Mouse (Mus musculus): Measurements from ENCODE around the gene Rtcb. TPM values are rescaled to one million over a fixed set of nuclear protein-coding genes. Genes with fewer than 3 reads are reported as not detected.

Gene Rtcb
- polyA plus RNA-seq, 1 experiment from 2014 or later, result 124 TPM

DNA sequence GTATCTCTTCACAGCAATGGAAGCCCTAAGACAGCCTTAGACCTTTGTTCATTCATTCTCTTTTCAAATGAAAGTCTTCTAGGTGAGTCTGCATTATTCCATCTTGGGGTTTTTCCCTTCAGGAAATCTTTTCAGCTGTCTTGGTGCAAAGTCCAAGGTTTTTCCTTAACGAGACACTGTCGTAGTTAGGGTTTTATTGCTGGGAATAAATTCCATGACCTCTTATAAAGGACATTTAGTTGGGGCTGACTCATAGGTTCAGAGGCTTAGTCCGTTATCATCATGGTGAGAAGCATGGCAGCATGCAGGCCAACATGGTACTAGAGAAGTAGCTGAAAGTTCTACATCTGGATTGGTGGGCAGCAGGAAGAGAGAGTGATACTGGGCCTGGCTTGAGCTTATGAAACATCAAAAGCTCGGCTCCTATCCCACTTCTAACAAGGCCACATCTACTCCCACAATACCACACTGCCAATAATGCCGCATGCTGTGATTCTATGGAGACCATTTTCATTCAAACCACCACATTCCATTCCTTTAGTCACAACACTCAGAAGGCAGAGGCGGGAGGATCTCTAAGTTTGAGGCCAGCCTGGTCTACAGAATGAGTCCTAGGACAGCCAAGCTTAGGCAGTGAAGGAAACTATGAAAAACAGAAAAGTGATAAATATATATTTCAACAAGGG lies 21.2 kb downstream of the Rtcb start:
- WGBS, result 94% methylated on average over 6 of the region's 6 CpGs
- H3K4me3 ChIP-seq, result no peak overlapping the region

DNA sequence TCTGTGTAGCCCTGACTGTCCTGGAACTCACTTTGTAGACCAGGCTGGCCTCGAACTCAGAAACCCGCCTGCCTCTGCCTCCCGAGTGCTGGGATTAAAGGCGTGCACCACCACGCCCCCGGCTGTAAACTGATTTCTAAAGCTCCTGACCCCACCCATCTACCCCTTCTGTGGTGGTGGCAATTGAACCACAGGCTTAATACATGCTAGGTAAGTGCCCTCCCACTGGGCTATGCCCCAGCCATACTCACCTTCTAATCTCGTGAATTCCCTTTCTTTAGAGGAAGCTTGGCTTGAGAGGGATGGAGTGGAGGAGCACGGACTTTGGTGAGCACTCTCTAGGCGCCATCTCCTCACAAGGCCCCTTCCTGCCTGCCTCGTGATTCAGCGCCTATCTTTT lies 27.7 kb downstream of the Rtcb start:
- Histone ChIP-seq H3K9ac (no peak overlapping the region), H3K27ac (ENCODE audit: poor library complexity, severe bottlenecking) (no peak overlapping the region)
- WGBS, result 82% methylated on average over 11 of the region's 11 CpGs

More for the DNA sequence above, 21.2 kb downstream of the Rtcb start:
- ATAC-seq (ENCODE audit: insufficient number of reproducible peaks, low FRiP score), result no peak
- Histone ChIP-seq H3K4me2 (no peak overlapping the region), H3K9ac (no peak overlapping the region), H3K4me1 (replicated peaks) (no peaks in the 10 kb centered on the region), H3K36me3 (peaks cover 59% of the 10 kb centered on the region), H3K9me3 (replicated peaks) (peaks cover 11% of the 10 kb centered on the region), H3K27me3 (replicated peaks) (no peaks in the 10 kb centered on the region), H3K27ac (ENCODE audit: poor library complexity, severe bottlenecking) (no peak overlapping the region)

GRCm38 (mm10) chr10:85929208-85929591 lies 28.4 kb downstream of the Rtcb start:
- H3K4me1 ChIP-seq (replicated peaks), result peaks cover 10% of the 10 kb centered on the region; the same call in 1 of the 2 replicates
- H3K27me3 ChIP-seq (replicated peaks), result peaks cover 28% of the 10 kb centered on the region
- H3K4me2 ChIP-seq, result peak overlapping the region; percentile 100
- ATAC-seq (ENCODE audit: insufficient number of reproducible peaks, low FRiP score), result no peak
- 50% methylated on average over 11 of the region's 11 CpGs for WGBS
- no peaks in the 10 kb centered on the region for H3K9me3 ChIP-seq (replicated peaks)
- no peaks in the 10 kb centered on the region for H3K36me3 ChIP-seq
- H3K9ac ChIP-seq, result no peak overlapping the region
- H3K27ac ChIP-seq (ENCODE audit: poor library complexity, severe bottlenecking), result no peak overlapping the region
- H3K4me3 ChIP-seq, result no peak overlapping the region

More for the DNA sequence above, 27.7 kb downstream of the Rtcb start:
- Histone ChIP-seq H3K27me3 (replicated peaks) (peaks cover 28% of the 10 kb centered on the region), H3K4me1 (replicated peaks) (peaks cover 10% of the 10 kb centered on the region; the same call in 1 of the 2 replicates), H3K9me3 (replicated peaks) (no peaks in the 10 kb centered on the region), H3K4me3 (no peak overlapping the region), H3K36me3 (no peaks in the 10 kb centered on the region), H3K4me2 (no peak overlapping the region)
- ATAC-seq (ENCODE audit: insufficient number of reproducible peaks, low FRiP score), result no peak

DNA sequence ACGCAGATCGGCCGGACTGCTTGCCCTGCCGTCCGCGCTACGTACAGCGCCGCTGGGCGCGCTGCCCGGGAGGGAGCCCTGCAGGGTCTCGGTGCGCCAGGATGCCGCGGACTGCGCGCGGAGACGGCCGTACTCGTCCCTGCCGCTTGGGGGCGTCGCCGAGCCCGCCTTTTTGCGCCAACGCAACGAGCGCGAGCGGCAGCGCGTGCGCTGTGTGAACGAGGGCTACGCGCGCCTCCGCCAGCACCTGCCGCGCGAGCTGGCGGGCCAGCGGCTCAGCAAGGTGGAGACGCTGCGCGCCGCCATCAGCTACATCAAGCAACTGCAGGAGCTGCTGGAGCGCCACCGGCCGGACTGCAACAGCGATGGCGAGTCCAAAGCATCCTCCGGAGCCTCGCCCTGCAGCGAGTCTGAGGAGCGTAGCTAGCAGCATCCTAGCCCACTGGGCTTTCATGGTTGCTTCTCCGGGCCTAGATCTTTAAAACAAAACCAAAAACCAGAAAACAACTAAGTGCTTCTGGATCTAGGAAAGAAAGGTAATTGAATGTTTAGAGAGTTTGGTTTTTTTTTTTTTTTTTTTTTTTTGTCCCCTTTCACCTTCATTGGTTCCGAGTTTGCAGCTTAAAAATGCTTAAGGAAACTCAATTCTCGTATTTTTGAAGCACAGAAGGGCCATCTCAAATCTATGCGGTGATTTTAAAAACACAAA lies 29.0 kb downstream of the Rtcb start:
- Histone ChIP-seq H3K27ac (ENCODE audit: poor library complexity, severe bottlenecking) (no peak overlapping the region), H3K9ac (peak overlapping the region; percentile 71), H3K4me1 (replicated peaks) (peaks cover 10% of the 10 kb centered on the region; the same call in 1 of the 2 replicates), H3K9me3 (replicated peaks) (no peaks in the 10 kb centered on the region), H3K36me3 (no peaks in the 10 kb centered on the region), H3K4me3 (peak overlapping the region; percentile 65), H3K4me2 (peak overlapping the region; percentile 100), H3K27me3 (replicated peaks) (peaks cover 28% of the 10 kb centered on the region)
- ATAC-seq (ENCODE audit: insufficient number of reproducible peaks, low FRiP score), result peak; percentile 66; the same call in 1 of the 2 replicates
- WGBS, result 2% methylated on average over 63 of the region's 63 CpGs

- Histone ChIP-seq H3K4me1 (replicated peaks) (peaks cover 10% of the 10 kb centered on the region; the same call in 1 of the 2 replicates), H3K9ac (peak within 1 kb of the TSS; percentile 71), H3K27ac (ENCODE audit: poor library complexity, severe bottlenecking) (no peak within 1 kb of the TSS), H3K9me3 (replicated peaks) (no peaks in the 10 kb centered on the region), H3K36me3 (no peaks in the 10 kb centered on the region), H3K27me3 (replicated peaks) (peaks cover 30% of the 10 kb centered on the region), H3K4me3 (peak within 1 kb of the TSS; percentile 65), H3K4me2 (peak within 1 kb of the TSS; percentile 100)
- ATAC-seq (ENCODE audit: insufficient number of reproducible peaks, low FRiP score), result no peak
- 3% methylated on average over 23 of the region's 23 CpGs for WGBS
These were observed 29.8 kb downstream of the Rtcb start, which contains the start of gene Ascl4 for GRCm38 (mm10) chr10:85927676-85928445. Gene Ascl4, plus strand, starts transcription at chr10:85927681.

- Histone ChIP-seq H3K9me3 (replicated peaks) (no peaks in the 10 kb centered on the region), H3K4me3 (peak within 1 kb of the TSS; percentile 100), H3K4me1 (replicated peaks) (peaks cover 14% of the 10 kb centered on the region), H3K9ac (peak within 1 kb of the TSS; percentile 95), H3K27ac (ENCODE audit: poor library complexity, severe bottlenecking) (peak within 1 kb of the TSS; percentile 81), H3K4me2 (peak within 1 kb of the TSS; percentile 95), H3K36me3 (peaks cover 26% of the 10 kb centered on the region), H3K27me3 (replicated peaks) (0 out of 2 replicates have a peak, but pooled peaks cover 4% of the 10 kb centered on the region)
- ATAC-seq (ENCODE audit: insufficient number of reproducible peaks, low FRiP score), result peak; percentile 99
- under 1% methylated on average over 90 of the region's 90 CpGs for WGBS
These were observed 40.9 kb downstream of the Rtcb start, which contains the start of gene Prdm4 for GRCm38 (mm10) chr10:85916498-85917309. Gene Prdm4, minus strand, starts transcription at chr10:85917142.

Other genes starting within 250 kb of the Rtcb start
- 45.9 and 48.1 TPM in 2 replicates for gene Pwp1, start 128.3 kb downstream of the Rtcb start, polyA plus RNA-seq (2016; fragmentation: Nextera tagmentation; extraction: Ambion mirVana)
- gene Prdm4, start 40.7 kb downstream of the Rtcb start, polyA plus RNA-seq (2016; fragmentation: Nextera tagmentation; extraction: Ambion mirVana), result 17.2 and 18.6 TPM in 2 replicates
- not detected in 2 replicates for gene Ascl4, start 30.1 kb downstream of the Rtcb start, polyA plus RNA-seq (2016; fragmentation: Nextera tagmentation; extraction: Ambion mirVana)
- not detected in 2 replicates for gene Bpifc, start 54.1 kb upstream of the Rtcb start, polyA plus RNA-seq (2016; fragmentation: Nextera tagmentation; extraction: Ambion mirVana)
- 23.5 and 25.7 TPM in 2 replicates for gene Fbxo7, start 64.1 kb upstream of the Rtcb start, polyA plus RNA-seq (2016; fragmentation: Nextera tagmentation; extraction: Ambion mirVana)